Mouse (Mus musculus) ES-Bruce4 (cell line): ENCODE measurements around the gene C2cd4a. TPM values are rescaled to one million over a fixed set of nuclear protein-coding genes. Genes with fewer than 3 reads are reported as not detected.

Source experiments
- H3K27ac ChIP-seq: 2 replicates; pipeline ENCODE4 v1.5.1; 2012; ENCODE audit warnings: low read length, inconsistent platforms; ENCODE audit not compliant: insufficient read depth
- H3K27me3 ChIP-seq: 2 replicates; pipeline ENCODE4 v1.6.1; 2012; ENCODE audit warnings: mild to moderate bottlenecking, low read length, inconsistent platforms; ENCODE audit not compliant: control insufficient read depth, poor library complexity, insufficient read depth, severe bottlenecking
- H3K36me3 ChIP-seq: 2 replicates; pipeline ENCODE4 v1.6.1; 2012; ENCODE audit warnings: inconsistent platforms, mild to moderate bottlenecking, low read length, moderate library complexity; ENCODE audit not compliant: control insufficient read depth, poor library complexity, insufficient read depth, severe bottlenecking
- H3K4me1 ChIP-seq: one replicate; pipeline ENCODE4 v1.8.1; 2011; ENCODE audit warnings: low read length; ENCODE audit not compliant: control insufficient read depth, insufficient read depth
- H3K4me3 ChIP-seq: 2 replicates; pipeline ENCODE4 v1.5.1; 2011; ENCODE audit warnings: low read depth, mild to moderate bottlenecking, low read length
- H3K9ac ChIP-seq: 2 replicates; pipeline ENCODE4 v1.6.1; 2012; ENCODE audit warnings: low read depth, mild to moderate bottlenecking, inconsistent platforms; ENCODE audit not compliant: poor library complexity, severe bottlenecking
- H3K9me3 ChIP-seq: replicated peaks from 2 replicates; pipeline ENCODE4 v1.6.1; 2012; ENCODE audit warnings: mild to moderate bottlenecking, low read length, inconsistent platforms; ENCODE audit not compliant: control insufficient read depth, poor library complexity, insufficient read depth, severe bottlenecking
- CTCF ChIP-seq: IDR thresholded peaks from one replicate; pipeline ENCODE4 v1.8.1; 2011; ENCODE audit warnings: low read depth, low read length
- EP300 ChIP-seq: IDR thresholded peaks from 2 replicates; pipeline ENCODE4 v1.6.1; 2011; ENCODE audit warnings: low read depth, low read length; ENCODE audit not compliant: insufficient read depth
- POLR2A ChIP-seq: IDR thresholded peaks from one replicate; pipeline ENCODE4 v1.8.1; 2011; ENCODE audit warnings: low read length; ENCODE audit not compliant: insufficient read depth
- polyA plus RNA-seq: library from polyadenylated mRNA; stranded (reverse); fragments of >200 nt; gene quantifications from 2 replicates; pipeline ENCODE4 v1.2.4, GENCODE M21; 2011; ENCODE audit warnings: low read depth; ENCODE audit not compliant: missing spikeins, insufficient read depth, insufficient read length

The C2cd4a gene
- polyA plus RNA-seq, 1 experiment: not detected

DNA sequence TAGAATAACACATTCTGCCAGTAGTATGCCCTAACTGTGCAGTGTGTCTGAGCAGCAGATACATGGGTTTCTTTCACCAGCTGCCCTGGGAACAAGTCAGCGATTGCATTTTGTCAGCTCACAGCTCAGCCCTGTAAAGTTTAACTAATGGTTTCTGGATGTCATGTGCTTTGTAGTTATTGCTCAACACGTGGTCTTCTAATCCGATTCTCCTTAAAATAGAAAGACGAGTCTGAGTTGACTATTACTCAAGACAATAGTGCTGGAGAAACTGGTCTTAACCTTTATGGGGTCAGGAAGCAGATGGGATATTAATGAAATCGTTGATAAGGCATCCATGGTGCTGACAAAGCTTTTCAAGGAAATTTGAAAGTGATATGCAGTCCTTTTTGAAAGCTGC, 10.7 kb upstream of the C2cd4a start:
- Histone ChIP-seq H3K27me3 (no peaks in the 10 kb centered on the region), H3K9ac (no peak overlapping the region), H3K4me3 (no peak overlapping the region), H3K4me1 (no peaks in the 10 kb centered on the region), H3K27ac (no peak overlapping the region), H3K9me3 (no peaks in the 10 kb centered on the region), H3K36me3 (no peaks in the 10 kb centered on the region)
- no peak for TF ChIP-seq POLR2A

- no peaks in the 10 kb centered on the region for H3K27me3 ChIP-seq
- TF ChIP-seq EP300 (no peak), CTCF (no peak), POLR2A (peak; percentile 22)
- no peaks in the 10 kb centered on the region for H3K36me3 ChIP-seq
- H3K9me3 ChIP-seq: no peaks in the 10 kb centered on the region
- H3K4me3 ChIP-seq: peak within 1 kb of the TSS; percentile 99
- peak within 1 kb of the TSS; percentile 81 for H3K9ac ChIP-seq
- H3K27ac ChIP-seq: no peak within 1 kb of the TSS
- H3K4me1 ChIP-seq: no peaks in the 10 kb centered on the region
Observed at GRCm38 (mm10) chr9:67839981-67840859, 8.1 kb upstream of the C2cd4a start, which contains the start of gene Vps13c. Gene Vps13c (plus strand): TSS chr9:67840396.

- no peak overlapping the region for H3K4me3 ChIP-seq
- H3K9ac ChIP-seq: no peak overlapping the region
- no peak for TF ChIP-seq EP300
- no peak for TF ChIP-seq POLR2A
- no peaks in the 10 kb centered on the region for H3K4me1 ChIP-seq
- no peaks in the 10 kb centered on the region for H3K27me3 ChIP-seq
- no peak overlapping the region for H3K27ac ChIP-seq
- no peaks in the 10 kb centered on the region for H3K36me3 ChIP-seq
- H3K9me3 ChIP-seq: no peaks in the 10 kb centered on the region
Observed at GRCm38 (mm10) chr9:67837311-67837710, 5.2 kb upstream of the C2cd4a start.

DNA sequence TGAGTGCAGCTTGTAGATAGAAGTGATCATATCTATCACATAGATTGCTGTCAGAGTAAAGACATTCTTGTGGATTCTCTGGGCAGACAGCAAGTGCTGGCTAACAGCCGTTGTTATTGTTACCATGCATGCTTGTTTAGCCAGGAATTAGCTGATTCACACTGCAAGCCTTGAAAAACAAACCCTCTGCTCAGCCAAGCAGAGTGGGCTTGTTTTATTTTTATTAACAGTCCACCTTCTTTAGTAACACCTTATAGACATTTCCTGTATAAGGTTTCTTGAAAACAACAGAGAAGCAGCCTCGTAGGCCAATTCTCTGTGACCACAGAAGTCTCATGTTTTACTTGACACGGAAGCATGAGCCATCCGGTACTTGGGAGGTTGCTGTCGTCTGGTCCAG, 2.4 kb upstream of the C2cd4a start:
- Histone ChIP-seq H3K27me3 (no peaks in the 10 kb centered on the region; the same call in 1 of the 2 replicates), H3K36me3 (no peaks in the 10 kb centered on the region), H3K4me3 (no peak overlapping the region), H3K27ac (no peak overlapping the region), H3K4me1 (no peaks in the 10 kb centered on the region), H3K9me3 (no peaks in the 10 kb centered on the region), H3K9ac (no peak overlapping the region)
- no peak for TF ChIP-seq POLR2A
- no peak for TF ChIP-seq CTCF
- no peak for TF ChIP-seq EP300

GRCm38 (mm10) chr9:67831359-67832045, 628 bp downstream of the C2cd4a start:
- no peaks in the 10 kb centered on the region; the same call in 1 of the 2 replicates for H3K27me3 ChIP-seq
- H3K36me3 ChIP-seq: no peaks in the 10 kb centered on the region
- H3K9ac ChIP-seq: peak overlapping the region; percentile 59
- no peaks in the 10 kb centered on the region for H3K4me1 ChIP-seq
- TF ChIP-seq POLR2A (no peak), EP300 (no peak), CTCF (no peak)
- H3K27ac ChIP-seq: no peak overlapping the region
- H3K9me3 ChIP-seq: no peaks in the 10 kb centered on the region
- peak overlapping the region; percentile 55 for H3K4me3 ChIP-seq
